Mouse (Mus musculus): ENCODE results near the gene Plekhf1. TPM values are rescaled to one million over a fixed set of nuclear protein-coding genes. Genes with fewer than 3 reads are reported as not detected.

Plekhf1 gene
- 5.4 and 7.2 TPM in 2 replicates for polyA plus RNA-seq (2015; fragmentation: Nextera tagmentation; extraction: Ambion mirVana)

- Histone ChIP-seq H3K27me3 (0 out of 2 replicates have a peak, but pooled peaks cover 3% of the 10 kb centered on the region), H3K4me2 (peak within 1 kb of the TSS; percentile 77), H3K4me3 (peak within 1 kb of the TSS; percentile 62), H3K9ac (peak within 1 kb of the TSS; percentile 56), H3K36me3 (no peaks in the 10 kb centered on the region), H3K4me1 (peaks cover 31% of the 10 kb centered on the region; the same call in 1 of the 2 replicates), H3K9me3 (no peaks in the 10 kb centered on the region), H3K27ac (peak within 1 kb of the TSS; percentile 81)
- ATAC-seq (ENCODE audit: insufficient number of reproducible peaks, low FRiP score, low TSS enrichment, low read depth) = peak; percentile 89
- under 1% methylated on average over 35 of the region's 36 CpGs for WGBS
Observed at GRCm38 (mm10) chr7:38227900-38228298, at the start of gene Plekhf1. Gene Plekhf1, minus strand, starts transcription at chr7:38228016.

GRCm38 (mm10) chr7:38272551-38272950, 44.7 kb upstream of the Plekhf1 start:
- ATAC-seq (ENCODE audit: insufficient number of reproducible peaks, low FRiP score, low TSS enrichment, low read depth) = no peak
- Histone ChIP-seq H3K4me2 (no peak overlapping the region), H3K36me3 (peaks cover 12% of the 10 kb centered on the region), H3K4me1 (peaks cover 12% of the 10 kb centered on the region), H3K4me3 (no peak overlapping the region), H3K27ac (no peak overlapping the region), H3K27me3 (no peaks in the 10 kb centered on the region), H3K9me3 (no peaks in the 10 kb centered on the region), H3K9ac (no peak overlapping the region)

- H3K36me3 ChIP-seq = peaks cover 16% of the 10 kb centered on the region
- 12% methylated on average over 4 of the region's 4 CpGs for WGBS
- ATAC-seq (ENCODE audit: insufficient number of reproducible peaks, low FRiP score, low TSS enrichment, low read depth) = no peak
- H3K9me3 ChIP-seq = no peaks in the 10 kb centered on the region
- H3K27me3 ChIP-seq = no peaks in the 10 kb centered on the region
- peak overlapping the region; percentile 75 for H3K4me3 ChIP-seq
- H3K4me2 ChIP-seq = peak overlapping the region; percentile 80
- peaks cover 12% of the 10 kb centered on the region for H3K4me1 ChIP-seq
- 0 out of 2 replicates have a peak overlapping the region, but pooled peaks have one; percentile 68 for H3K9ac ChIP-seq
- H3K27ac ChIP-seq = no peak overlapping the region
Observed at GRCm38 (mm10) chr7:38271859-38272258, 44.0 kb upstream of the Plekhf1 start.

- peak overlapping the region; percentile 68 for H3K9ac ChIP-seq
- H3K4me3 ChIP-seq = peak overlapping the region; percentile 75
- 0% methylated on average over 11 of the region's 11 CpGs for WGBS
- H3K27me3 ChIP-seq = no peaks in the 10 kb centered on the region
- H3K4me2 ChIP-seq = peak overlapping the region; percentile 80
- H3K4me1 ChIP-seq = peaks cover 12% of the 10 kb centered on the region
- no peaks in the 10 kb centered on the region for H3K9me3 ChIP-seq
- H3K27ac ChIP-seq = peak overlapping the region; percentile 78
- ATAC-seq (ENCODE audit: insufficient number of reproducible peaks, low FRiP score, low TSS enrichment, low read depth) = peak; percentile 59
- H3K36me3 ChIP-seq = peaks cover 19% of the 10 kb centered on the region
Observed at GRCm38 (mm10) chr7:38271511-38271811, 43.6 kb upstream of the Plekhf1 start.

- Histone ChIP-seq H3K4me1 (peaks cover 12% of the 10 kb centered on the region), H3K9me3 (no peaks in the 10 kb centered on the region), H3K36me3 (peaks cover 25% of the 10 kb centered on the region), H3K9ac (peak within 1 kb of the TSS; percentile 68), H3K4me3 (peak within 1 kb of the TSS; percentile 75), H3K4me2 (peak within 1 kb of the TSS; percentile 80), H3K27me3 (no peaks in the 10 kb centered on the region), H3K27ac (peak within 1 kb of the TSS; percentile 78)
- WGBS = under 1% methylated on average over 38 of the region's 38 CpGs
- peak; percentile 89 for ATAC-seq (ENCODE audit: insufficient number of reproducible peaks, low FRiP score, low TSS enrichment, low read depth)
Observed at GRCm38 (mm10) chr7:38270703-38271510, 43.1 kb upstream of the Plekhf1 start, which contains the start of gene Pop4. Gene Pop4, minus strand, starts transcription at chr7:38271423.

GRCm38 (mm10) chr7:38267006-38267680, 39.3 kb upstream of the Plekhf1 start:
- H3K27me3 ChIP-seq = no peaks in the 10 kb centered on the region
- H3K9me3 ChIP-seq = no peaks in the 10 kb centered on the region
- no peak overlapping the region for H3K9ac ChIP-seq
- no peak overlapping the region for H3K4me3 ChIP-seq
- H3K4me2 ChIP-seq = no peak overlapping the region
- ATAC-seq (ENCODE audit: insufficient number of reproducible peaks, low FRiP score, low TSS enrichment, low read depth) = no peak
- peaks cover 63% of the 10 kb centered on the region for H3K36me3 ChIP-seq
- 86% methylated on average over 8 of the region's 8 CpGs for WGBS
- H3K4me1 ChIP-seq = peaks cover 12% of the 10 kb centered on the region
- H3K27ac ChIP-seq = no peak overlapping the region

GRCm38 (mm10) chr7:38262406-38262805, 34.6 kb upstream of the Plekhf1 start:
- Histone ChIP-seq H3K9me3 (no peaks in the 10 kb centered on the region), H3K27me3 (no peaks in the 10 kb centered on the region), H3K9ac (no peak overlapping the region), H3K4me2 (no peak overlapping the region), H3K4me3 (no peak overlapping the region), H3K27ac (no peak overlapping the region), H3K36me3 (peaks cover 60% of the 10 kb centered on the region), H3K4me1 (no peaks in the 10 kb centered on the region)
- ATAC-seq (ENCODE audit: insufficient number of reproducible peaks, low FRiP score, low TSS enrichment, low read depth) = no peak
- 73% methylated on average over 5 of the region's 5 CpGs for WGBS

GRCm38 (mm10) chr7:38259631-38260030, 31.8 kb upstream of the Plekhf1 start:
- Histone ChIP-seq H3K4me2 (no peak overlapping the region), H3K27me3 (no peaks in the 10 kb centered on the region), H3K4me3 (no peak overlapping the region), H3K36me3 (peaks cover 36% of the 10 kb centered on the region), H3K9ac (no peak overlapping the region), H3K9me3 (no peaks in the 10 kb centered on the region), H3K4me1 (no peaks in the 10 kb centered on the region), H3K27ac (no peak overlapping the region)
- ATAC-seq (ENCODE audit: insufficient number of reproducible peaks, low FRiP score, low TSS enrichment, low read depth) = no peak
- 85% methylated on average over 2 of the region's 2 CpGs for WGBS

- no peak overlapping the region for H3K4me3 ChIP-seq
- H3K27me3 ChIP-seq = no peaks in the 10 kb centered on the region
- ATAC-seq (ENCODE audit: insufficient number of reproducible peaks, low FRiP score, low TSS enrichment, low read depth) = no peak
- no peak overlapping the region for H3K4me2 ChIP-seq
- no peaks in the 10 kb centered on the region for H3K9me3 ChIP-seq
- no peak overlapping the region for H3K9ac ChIP-seq
- no peak overlapping the region for H3K27ac ChIP-seq
- no peaks in the 10 kb centered on the region for H3K36me3 ChIP-seq
- H3K4me1 ChIP-seq = no peaks in the 10 kb centered on the region
Observed at GRCm38 (mm10) chr7:38253441-38253840, 25.6 kb upstream of the Plekhf1 start.

GRCm38 (mm10) chr7:38251494-38252216, 23.8 kb upstream of the Plekhf1 start:
- Histone ChIP-seq H3K36me3 (no peaks in the 10 kb centered on the region), H3K4me2 (no peak overlapping the region), H3K27me3 (no peaks in the 10 kb centered on the region), H3K4me1 (no peaks in the 10 kb centered on the region), H3K9me3 (no peaks in the 10 kb centered on the region), H3K9ac (no peak overlapping the region), H3K27ac (0 out of 2 replicates have a peak overlapping the region, but pooled peaks have one; percentile 2), H3K4me3 (no peak overlapping the region)
- no peak; the same call in 1 of the 2 replicates for ATAC-seq (ENCODE audit: insufficient number of reproducible peaks, low FRiP score, low TSS enrichment, low read depth)
- WGBS = 19% methylated on average over 5 of the region's 5 CpGs

- H3K27ac ChIP-seq = no peak overlapping the region
- 83% methylated on average over 4 of the region's 4 CpGs for WGBS
- H3K9ac ChIP-seq = no peak overlapping the region
- no peaks in the 10 kb centered on the region for H3K36me3 ChIP-seq
- H3K4me1 ChIP-seq = no peaks in the 10 kb centered on the region
- no peaks in the 10 kb centered on the region for H3K9me3 ChIP-seq
- H3K4me2 ChIP-seq = no peak overlapping the region
- no peak for ATAC-seq (ENCODE audit: insufficient number of reproducible peaks, low FRiP score, low TSS enrichment, low read depth)
- H3K4me3 ChIP-seq = no peak overlapping the region
- H3K27me3 ChIP-seq = no peaks in the 10 kb centered on the region
Observed at GRCm38 (mm10) chr7:38242417-38242816, 14.6 kb upstream of the Plekhf1 start.

- Histone ChIP-seq H3K4me2 (no peak overlapping the region), H3K4me3 (no peak overlapping the region), H3K9me3 (no peaks in the 10 kb centered on the region), H3K9ac (no peak overlapping the region), H3K36me3 (no peaks in the 10 kb centered on the region), H3K4me1 (no peaks in the 10 kb centered on the region), H3K27me3 (no peaks in the 10 kb centered on the region), H3K27ac (no peak overlapping the region)
- no peak for ATAC-seq (ENCODE audit: insufficient number of reproducible peaks, low FRiP score, low TSS enrichment, low read depth)
Observed at GRCm38 (mm10) chr7:38237140-38237539, 9.3 kb upstream of the Plekhf1 start.

Measured in limb, embryonic 15.5 days (tissue).